Mouse (Mus musculus) kidney, embryonic 15.5 days (tissue): ENCODE data around the gene Kcnd1. TPM values are rescaled to one million over a fixed set of nuclear protein-coding genes. Genes with fewer than 3 reads are reported as not detected.
A peak's percentile ranks its signal among the peaks of the same experiment; 100 is the strongest.

Experiments
- ATAC-seq: fragments of 200-750 bp; cut with Nextera tagmentation; replicated peaks from 2 replicates; pipeline ENCODE4 v1.8.0; 2017; ENCODE audit warnings: moderate TSS enrichment; ENCODE audit not compliant: low FRiP score
- H3K27ac ChIP-seq: fragments of 300-500 bp; sonication (generic); 2 replicates; pipeline ENCODE4 v1.5.1; 2015; ENCODE audit warnings: mild to moderate bottlenecking, inconsistent platforms
- H3K27me3 ChIP-seq: fragments of 300-500 bp; sonication (generic); 2 replicates; pipeline ENCODE4 v1.6.1; 2015; ENCODE audit warnings: inconsistent platforms
- H3K36me3 ChIP-seq: fragments of 300-500 bp; sonication (generic); 2 replicates; pipeline ENCODE4 v1.6.1; 2015; ENCODE audit warnings: inconsistent platforms
- H3K4me1 ChIP-seq: fragments of 300-500 bp; sonication (generic); 2 replicates; pipeline ENCODE4 v1.6.1; 2015; ENCODE audit warnings: inconsistent platforms
- H3K4me2 ChIP-seq: fragments of 300-500 bp; sonication (generic); 2 replicates; pipeline ENCODE4 v1.6.1; 2015; ENCODE audit warnings: moderate library complexity, mild to moderate bottlenecking, inconsistent platforms
- H3K4me3 ChIP-seq: fragments of 300-500 bp; sonication (generic); replicated peaks from 2 replicates; pipeline ENCODE4 v1.5.1; 2015; ENCODE audit warnings: mild to moderate bottlenecking, inconsistent platforms
- H3K9ac ChIP-seq: fragments of 300-500 bp; sonication (generic); 2 replicates; pipeline ENCODE4 v1.6.1; 2015; ENCODE audit warnings: mild to moderate bottlenecking, inconsistent platforms
- H3K9me3 ChIP-seq: fragments of 300-500 bp; sonication (generic); replicated peaks from 2 replicates; pipeline ENCODE4 v1.6.1; 2016; ENCODE audit warnings: inconsistent platforms
- WGBS: fragments of 180-500 bp; shearing (Covaris S2); methylation state at CpG from one replicate; pipeline ENCODE4 v1.1.7; 2015; ENCODE audit warnings: mixed read lengths; 5-methylcytosine and 5-hydroxymethylcytosine counted together
- polyA plus RNA-seq: library from polyadenylated mRNA; unstranded; fragments of >200 nt; fragmentation: Nextera tagmentation; extraction: Ambion mirVana; gene quantifications from 2 replicates; pipeline ENCODE4 v1.2.1, GENCODE M21; 2015

Gene Kcnd1
- 1.6 and 1.9 TPM in 2 replicates for polyA plus RNA-seq

- H3K9ac ChIP-seq, result peak within 1 kb of the TSS; percentile 29; the same call in 1 of the 2 replicates
- peak; percentile 76 for ATAC-seq
Observed at GRCm38 (mm10) chrX:7821865-7822779, at the start of gene Kcnd1. TSS of gene Kcnd1 (plus strand) at chrX:7822289.

GRCm38 (mm10) chrX:7772766-7773165, 49.3 kb upstream of the Kcnd1 start:
- Histone ChIP-seq H3K4me1 (no peaks in the 10 kb centered on the region), H3K36me3 (peaks cover 63% of the 10 kb centered on the region), H3K9me3 (no peaks in the 10 kb centered on the region), H3K4me2 (no peak overlapping the region), H3K4me3 (no peak overlapping the region), H3K27ac (no peak overlapping the region), H3K27me3 (no peaks in the 10 kb centered on the region), H3K9ac (no peak overlapping the region)
- no peak for ATAC-seq
- WGBS, result 57% methylated on average over 2 of the region's 2 CpGs

More at GRCm38 (mm10) chrX:7821865-7822779, at the start of gene Kcnd1:
- peak within 1 kb of the TSS; percentile 48 for H3K4me3 ChIP-seq
- H3K4me2 ChIP-seq, result peak within 1 kb of the TSS; percentile 66
- peaks cover 16% of the 10 kb centered on the region for H3K36me3 ChIP-seq
- H3K27me3 ChIP-seq, result no peaks in the 10 kb centered on the region
- H3K4me1 ChIP-seq, result peaks cover 7% of the 10 kb centered on the region; the same call in 1 of the 2 replicates
- H3K9me3 ChIP-seq, result no peaks in the 10 kb centered on the region
- no peak within 1 kb of the TSS for H3K27ac ChIP-seq
- 16% methylated on average over 24 of the region's 24 CpGs for WGBS

- Histone ChIP-seq H3K9ac (no peak overlapping the region), H3K4me3 (no peak overlapping the region), H3K27ac (no peak overlapping the region), H3K27me3 (no peaks in the 10 kb centered on the region), H3K36me3 (peaks cover 35% of the 10 kb centered on the region), H3K4me1 (no peaks in the 10 kb centered on the region), H3K9me3 (no peaks in the 10 kb centered on the region), H3K4me2 (no peak overlapping the region)
- no peak for ATAC-seq
- WGBS, result 82% methylated on average over 9 of the region's 9 CpGs
Observed at GRCm38 (mm10) chrX:7775501-7776205, 46.4 kb upstream of the Kcnd1 start.

GRCm38 (mm10) chrX:7776329-7777082, 45.6 kb upstream of the Kcnd1 start:
- ATAC-seq, result no peak; the same call in 1 of the 2 replicates
- Histone ChIP-seq H3K9me3 (no peaks in the 10 kb centered on the region), H3K27ac (no peak overlapping the region), H3K36me3 (peaks cover 26% of the 10 kb centered on the region), H3K4me2 (no peak overlapping the region), H3K4me1 (no peaks in the 10 kb centered on the region), H3K27me3 (no peaks in the 10 kb centered on the region), H3K4me3 (no peak overlapping the region), H3K9ac (no peak overlapping the region)
- WGBS, result 44% methylated on average over 8 of the region's 8 CpGs

- 59% methylated on average over 7 of the region's 7 CpGs for WGBS
- Histone ChIP-seq H3K4me1 (no peaks in the 10 kb centered on the region), H3K27me3 (no peaks in the 10 kb centered on the region), H3K9ac (no peak overlapping the region), H3K4me3 (no peak overlapping the region), H3K36me3 (peaks cover 8% of the 10 kb centered on the region), H3K27ac (no peak overlapping the region), H3K4me2 (no peak overlapping the region), H3K9me3 (no peaks in the 10 kb centered on the region)
- peak; percentile 70; the same call in 1 of the 2 replicates for ATAC-seq
Observed at GRCm38 (mm10) chrX:7778450-7779244, 43.4 kb upstream of the Kcnd1 start.

GRCm38 (mm10) chrX:7779294-7779693, 42.8 kb upstream of the Kcnd1 start:
- H3K4me1 ChIP-seq, result no peaks in the 10 kb centered on the region
- peaks cover 2% of the 10 kb centered on the region for H3K36me3 ChIP-seq
- H3K9ac ChIP-seq, result no peak overlapping the region
- no peaks in the 10 kb centered on the region for H3K27me3 ChIP-seq
- H3K9me3 ChIP-seq, result no peaks in the 10 kb centered on the region
- ATAC-seq, result no peak
- H3K4me3 ChIP-seq, result no peak overlapping the region
- WGBS, result 22% methylated on average over 3 of the region's 3 CpGs
- no peak overlapping the region for H3K4me2 ChIP-seq
- no peak overlapping the region for H3K27ac ChIP-seq

GRCm38 (mm10) chrX:7782603-7783092, 39.4 kb upstream of the Kcnd1 start:
- Histone ChIP-seq H3K4me3 (no peak overlapping the region), H3K27ac (no peak overlapping the region), H3K9me3 (no peaks in the 10 kb centered on the region), H3K27me3 (no peaks in the 10 kb centered on the region), H3K9ac (no peak overlapping the region), H3K4me1 (no peaks in the 10 kb centered on the region), H3K4me2 (no peak overlapping the region), H3K36me3 (no peaks in the 10 kb centered on the region)
- ATAC-seq, result no peak
- 81% methylated on average over 4 of the region's 4 CpGs for WGBS

GRCm38 (mm10) chrX:7789542-7790136, 32.5 kb upstream of the Kcnd1 start, which contains the start of gene Gripap1:
TSS of gene Gripap1 (plus strand) at chrX:7789765.
- H3K27ac ChIP-seq, result 0 out of 2 replicates have a peak within 1 kb of the TSS, but pooled peaks have one; percentile 56
- H3K9ac ChIP-seq, result peak within 1 kb of the TSS; percentile 52
- WGBS, result 15% methylated on average over 24 of the region's 24 CpGs
- no peaks in the 10 kb centered on the region for H3K27me3 ChIP-seq
- H3K9me3 ChIP-seq, result no peaks in the 10 kb centered on the region
- H3K4me3 ChIP-seq, result peak within 1 kb of the TSS; percentile 61
- 0 out of 2 replicates have a peak, but pooled peaks cover 11% of the 10 kb centered on the region for H3K36me3 ChIP-seq
- peak within 1 kb of the TSS; percentile 62 for H3K4me2 ChIP-seq
- peak; percentile 91 for ATAC-seq
- peaks cover 6% of the 10 kb centered on the region for H3K4me1 ChIP-seq

- Histone ChIP-seq H3K4me2 (peak overlapping the region; percentile 62), H3K36me3 (0 out of 2 replicates have a peak, but pooled peaks cover 11% of the 10 kb centered on the region), H3K27ac (no peak overlapping the region), H3K27me3 (no peaks in the 10 kb centered on the region), H3K4me3 (peak overlapping the region; percentile 61), H3K9me3 (no peaks in the 10 kb centered on the region), H3K4me1 (peaks cover 6% of the 10 kb centered on the region), H3K9ac (peak overlapping the region; percentile 52)
- 25% methylated on average over 5 of the region's 5 CpGs for WGBS
- ATAC-seq, result no peak
Observed at GRCm38 (mm10) chrX:7790309-7790708, 31.8 kb upstream of the Kcnd1 start.

- H3K36me3 ChIP-seq, result 0 out of 2 replicates have a peak, but pooled peaks cover 17% of the 10 kb centered on the region
- H3K4me1 ChIP-seq, result peaks cover 6% of the 10 kb centered on the region
- no peak overlapping the region for H3K4me2 ChIP-seq
- no peak overlapping the region for H3K27ac ChIP-seq
- H3K9ac ChIP-seq, result no peak overlapping the region
- ATAC-seq, result no peak
- H3K9me3 ChIP-seq, result no peaks in the 10 kb centered on the region
- 49% methylated on average over 3 of the region's 3 CpGs for WGBS
- H3K4me3 ChIP-seq, result no peak overlapping the region
- H3K27me3 ChIP-seq, result no peaks in the 10 kb centered on the region
Observed at GRCm38 (mm10) chrX:7793361-7793760, 28.7 kb upstream of the Kcnd1 start.
